Mouse (Mus musculus) embryo, embryonic 11.5 days (tissue): ENCODE results near the gene Tm9sf3.

Source experiments
- DNase-seq: peaks from one replicate; pipeline ENCODE4 v3.0.0-alpha.2; 2012; ENCODE audit warnings: low read depth, low spot score

Gene Tm9sf3

DNA sequence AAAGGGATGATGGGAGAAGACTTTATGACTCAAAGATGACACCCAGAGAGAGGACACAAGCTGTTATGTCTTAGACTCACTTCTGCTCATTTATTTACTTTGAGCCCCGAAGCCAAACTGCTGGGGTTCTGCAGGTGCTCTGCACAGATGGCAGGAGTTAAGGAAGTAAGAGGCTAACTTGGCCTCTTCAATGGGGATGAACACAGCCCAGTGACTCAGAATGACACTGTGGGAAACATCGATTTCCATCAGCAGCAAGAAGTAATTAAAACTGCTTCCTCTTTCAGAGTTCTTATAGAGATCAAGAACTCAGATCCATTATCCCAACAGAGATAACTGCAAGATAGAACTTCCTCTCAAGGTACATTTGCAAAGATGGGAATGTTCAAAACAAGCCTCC, 86.9 kb downstream of the Tm9sf3 start:
- no peak for DNase-seq

DNA sequence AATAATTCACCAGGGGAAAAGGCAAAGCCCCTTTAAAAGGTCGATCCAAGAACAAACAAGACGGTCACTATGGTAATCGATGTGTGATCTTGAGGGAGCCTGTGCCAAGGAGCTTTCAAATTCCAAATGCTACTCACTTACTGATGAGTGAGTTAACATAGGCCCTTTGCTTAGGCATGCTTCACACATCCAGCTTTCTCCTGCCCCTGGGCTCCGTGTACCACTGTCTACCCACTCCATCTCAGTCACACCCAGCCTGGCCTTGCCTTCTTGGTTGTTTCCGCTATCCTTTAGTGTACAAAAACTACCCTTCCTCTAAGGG, 97.9 kb downstream of the Tm9sf3 start:
- DNase-seq, result no peak

DNA sequence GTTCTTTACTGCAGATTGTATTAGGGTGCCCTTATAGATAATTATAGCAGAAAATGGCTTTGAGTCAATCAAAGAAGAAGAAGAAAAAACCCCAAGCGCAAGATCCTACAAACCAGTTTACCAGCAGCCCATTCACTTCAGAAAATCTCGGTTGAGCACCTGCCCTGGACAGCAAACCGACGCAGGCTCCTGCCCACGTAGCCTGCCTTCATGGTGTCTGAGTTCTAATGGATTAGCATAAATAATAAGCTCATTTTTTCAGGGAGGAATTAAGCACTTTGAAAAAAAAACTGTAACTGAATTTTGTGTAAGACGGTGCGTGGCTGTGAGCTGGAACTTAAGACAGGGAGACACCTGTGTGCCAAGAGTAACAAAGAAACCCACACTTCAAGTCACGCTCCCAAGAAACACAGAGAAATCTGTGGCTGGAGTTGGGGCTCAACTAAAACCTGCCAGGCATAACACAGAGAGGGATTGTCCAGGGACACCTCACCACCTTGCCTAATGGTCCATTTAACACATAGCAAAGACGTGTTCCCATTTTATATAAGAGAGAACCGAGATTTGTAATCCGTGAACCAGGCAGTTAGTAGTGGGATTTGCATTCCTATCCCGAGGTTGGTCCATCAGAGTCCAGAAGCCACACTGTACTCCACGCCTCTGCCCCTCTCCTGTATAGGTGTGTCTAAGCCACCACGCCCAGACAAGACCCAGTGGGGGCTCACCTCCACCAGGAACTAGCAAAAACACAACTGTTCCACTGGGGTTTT, 98.5 kb downstream of the Tm9sf3 start:
- DNase-seq, result no peak

DNA sequence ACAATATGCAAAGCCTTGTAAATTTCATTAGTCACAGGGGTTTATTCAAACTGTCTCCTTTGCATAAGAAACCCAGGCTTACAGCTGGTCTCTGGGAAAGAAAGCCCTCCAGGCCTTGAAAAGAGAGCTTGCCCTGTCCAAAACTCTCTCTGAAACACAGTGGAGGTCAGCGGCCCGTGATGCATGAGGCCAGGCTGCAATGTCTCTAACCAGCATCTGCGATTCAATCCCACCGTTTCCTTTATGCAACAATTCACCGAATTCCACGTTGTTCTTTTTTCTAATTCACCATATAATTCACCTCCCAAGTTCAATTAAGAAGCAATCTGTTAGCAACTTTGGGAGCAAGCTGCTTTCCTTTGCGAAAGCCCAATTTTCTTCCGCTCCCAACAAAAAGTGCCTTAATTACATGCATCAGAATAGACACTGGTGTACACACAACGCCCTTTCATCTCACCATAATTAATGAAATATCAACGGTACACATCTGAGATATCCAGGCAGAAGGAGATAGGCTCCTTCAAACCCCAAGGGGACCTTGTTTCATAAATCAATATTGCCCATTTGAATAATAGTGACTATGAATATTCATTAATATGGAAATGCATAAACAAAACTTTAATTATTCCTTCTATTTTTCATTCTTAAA, 99.2 kb downstream of the Tm9sf3 start:
- no peak for DNase-seq
